In the genomic region with DNA sequence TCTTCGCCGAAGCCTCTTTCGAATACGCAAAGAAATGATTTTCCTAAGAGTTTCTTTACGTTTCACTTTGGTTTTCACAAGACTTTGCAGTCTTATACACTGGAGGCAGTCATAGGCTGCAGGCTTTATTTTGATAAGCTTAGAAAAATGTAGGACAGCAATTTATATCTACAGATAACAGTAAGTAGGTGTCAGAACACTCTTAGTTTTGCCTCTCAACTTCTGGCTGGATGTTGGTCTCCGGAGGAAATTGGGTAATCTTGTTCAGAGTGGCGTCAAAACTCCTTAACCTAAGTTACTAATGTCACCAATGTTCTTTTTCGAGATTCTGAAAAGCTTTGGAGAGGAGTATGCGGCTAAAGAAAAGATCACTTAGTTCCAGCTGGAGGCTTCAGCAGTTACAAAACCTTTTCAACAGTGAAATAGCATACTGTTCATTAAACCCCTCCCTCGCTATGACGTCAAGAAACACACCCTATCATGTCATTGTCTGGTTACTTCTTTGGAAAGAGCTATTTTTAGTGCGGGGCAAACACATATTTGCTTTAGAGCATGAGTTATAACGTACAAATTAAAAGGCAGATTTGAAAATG, we compare ENCODE assay signal across 7 mouse cellular contexts. TPM values are rescaled to one million over a fixed set of nuclear protein-coding genes. Genes with fewer than 3 reads are reported as not detected.
DNase-seq lines count a peak whose midpoint lies in the region; ATAC-seq and TF ChIP-seq lines count a peak whose summit lies in the region.

No protein-coding gene starts in this region.

- peaks cover 18% of the 10 kb centered on the region for H3K36me3 ChIP-seq in E14TG2a.4 (ENCODE audit: insufficient read depth, low read length)
- H3K36me3 ChIP-seq in forebrain, embryonic 14.5 days (ENCODE audit: control insufficient read depth, insufficient read depth, low read length), result 0 out of 2 replicates have a peak, but pooled peaks cover 4% of the 10 kb centered on the region
- H3K36me3 ChIP-seq in limb, embryonic 14.5 days (ENCODE audit: control insufficient read depth, insufficient read depth, low read length), result no peaks in the 10 kb centered on the region; the same call in 1 of the 2 replicates
- H3K36me3 ChIP-seq in neural tube, embryonic 13.5 days, result no peaks in the 10 kb centered on the region

- peak overlapping the region; percentile 87 for H3K4me3 ChIP-seq in E14TG2a.4 (replicated peaks; ENCODE audit: low read length)
- H3K4me3 ChIP-seq in forebrain, embryonic 14.5 days (ENCODE audit: low read depth, low read length), result peak overlapping the region; percentile 60
- H3K4me3 ChIP-seq in limb, embryonic 14.5 days (replicated peaks; ENCODE audit: low read length), result peak overlapping the region; percentile 67
- H3K4me3 ChIP-seq in neural tube, embryonic 13.5 days, result peak overlapping the region; percentile 67

- no peak for TF ChIP-seq CTCF in E14TG2a.4 (conservative IDR thresholded peaks at IDR 0.05; ENCODE audit: low read length)

- H3K9me3 ChIP-seq in E14TG2a.4 (ENCODE audit: low read length), result no peaks in the 10 kb centered on the region
- no peaks in the 10 kb centered on the region for H3K9me3 ChIP-seq in forebrain, embryonic 14.5 days (replicated peaks; ENCODE audit: control insufficient read depth, low read length)
- H3K9me3 ChIP-seq in limb, embryonic 14.5 days (ENCODE audit: control insufficient read depth, low read length), result no peaks in the 10 kb centered on the region
- no peaks in the 10 kb centered on the region for H3K9me3 ChIP-seq in neural tube, embryonic 13.5 days

- peaks cover 59% of the 10 kb centered on the region for H3K4me1 ChIP-seq in E14TG2a.4 (replicated peaks; ENCODE audit: low read depth, low read length)
- H3K4me1 ChIP-seq in forebrain, embryonic 14.5 days (ENCODE audit: control insufficient read depth, insufficient read depth, low read length), result peaks cover 5% of the 10 kb centered on the region; the same call in 1 of the 2 replicates
- peaks cover 7% of the 10 kb centered on the region for H3K4me1 ChIP-seq in limb, embryonic 14.5 days (ENCODE audit: control insufficient read depth, insufficient read depth, low read length)
- H3K4me1 ChIP-seq in neural tube, embryonic 13.5 days (replicated peaks), result peaks cover 14% of the 10 kb centered on the region

- TF ChIP-seq POLR2A in limb, embryonic 14.5 days (IDR thresholded peaks at IDR 0.05; ENCODE audit: borderline replicate concordance, extremely low read depth, insufficient read depth, insufficient read length), result no peak

- 44% methylated on average over 13 of the region's 13 CpGs for WGBS in forebrain, embryonic 14.5 days
- WGBS in limb, embryonic 14.5 days, result 50% methylated on average over 13 of the region's 13 CpGs
- WGBS in neural tube, embryonic 13.5 days, result 48% methylated on average over 13 of the region's 13 CpGs

- H3K27ac ChIP-seq in forebrain, embryonic 14.5 days (ENCODE audit: low read depth, low read length), result no peak overlapping the region
- peak overlapping the region; percentile 88; the same call in 1 of the 2 replicates for H3K27ac ChIP-seq in limb, embryonic 14.5 days (replicated peaks; ENCODE audit: low read depth, low read length)
- peak overlapping the region; percentile 93; the same call in 1 of the 2 replicates for H3K27ac ChIP-seq in neural tube, embryonic 13.5 days (replicated peaks)

- H3K9ac ChIP-seq in forebrain, embryonic 14.5 days (ENCODE audit: low read length), result peak overlapping the region; percentile 86; the same call in 1 of the 2 replicates
- H3K9ac ChIP-seq in limb, embryonic 14.5 days (ENCODE audit: low read depth, low read length, severe bottlenecking), result 0 out of 2 replicates have a peak overlapping the region, but pooled peaks have one; percentile 75
- 0 out of 2 replicates have a peak overlapping the region, but pooled peaks have one; percentile 26 for H3K9ac ChIP-seq in neural tube, embryonic 13.5 days

- peak; percentile 70 for ATAC-seq in CD4-positive, CD25-positive, alpha-beta regulatory T cell, adult 4 months
- ATAC-seq in forebrain, embryonic 14.5 days, result peak; percentile 54
- peak; percentile 64; the same call in 1 of the 2 replicates for ATAC-seq in limb, embryonic 14.5 days (ENCODE audit: low FRiP score, low read depth)
- peak; percentile 41 for ATAC-seq in neural tube, embryonic 13.5 days (ENCODE audit: low read depth)

- peak overlapping the region; percentile 68 for H3K4me2 ChIP-seq in forebrain, embryonic 14.5 days (ENCODE audit: low read length)
- peak overlapping the region; percentile 76 for H3K4me2 ChIP-seq in limb, embryonic 14.5 days (replicated peaks; ENCODE audit: low read depth, low read length, severe bottlenecking)
- peak overlapping the region; percentile 67 for H3K4me2 ChIP-seq in neural tube, embryonic 13.5 days

- DNase-seq in forebrain, embryonic 14.5 days (ENCODE audit: low spot score), result no peak
- DNase-seq in limb, embryonic 14.5 days (ENCODE audit: low spot score), result no peak
- no peak for DNase-seq in right cerebral cortex, adult 2 months (ENCODE audit: low spot score in 2 of 2)
- DNase-seq in thymus, postnatal 14 days, result no peak

- H3K27me3 ChIP-seq in E14TG2a.4 (ENCODE audit: insufficient read depth, low read length), result no peaks in the 10 kb centered on the region
- H3K27me3 ChIP-seq in forebrain, embryonic 14.5 days (replicated peaks; ENCODE audit: control insufficient read depth, insufficient read depth, low read length), result no peaks in the 10 kb centered on the region
- H3K27me3 ChIP-seq in limb, embryonic 14.5 days (ENCODE audit: control insufficient read depth, insufficient read depth, low read length), result no peaks in the 10 kb centered on the region
- no peaks in the 10 kb centered on the region for H3K27me3 ChIP-seq in neural tube, embryonic 13.5 days

RNA-seq across cellular contexts. Expression of a gene that starts 4.1 kb away (rescaled TPM):
- polyA plus RNA-seq in CD4-positive, CD25-positive, alpha-beta regulatory T cell, adult 4 months (2017; shearing (Covaris generic)), result 10 to 100 TPM; 29.8 to 46.0 TPM
- polyA plus RNA-seq in forebrain, embryonic 14.5 days (2014; fragmentation: Nextera tagmentation; extraction: Ambion mirVana), result 84.4 and 90.2 TPM in 2 replicates
- polyA plus RNA-seq in limb, embryonic 14.5 days (2012; rRNA removed), result 41.8 and 47.2 TPM in 2 replicates
- 46.5 and 52.3 TPM in 2 replicates for polyA plus RNA-seq in limb, embryonic 14.5 days (2014; fragmentation: Nextera tagmentation; extraction: Ambion mirVana)
- 104 and 106 TPM in 2 replicates for polyA plus RNA-seq in neural tube, embryonic 13.5 days (2015; fragmentation: Nextera tagmentation; extraction: Ambion mirVana)

RNA-seq across cellular contexts. Expression of a gene that starts 22.0 kb away (rescaled TPM):
- polyA plus RNA-seq in CD4-positive, CD25-positive, alpha-beta regulatory T cell, adult 4 months (2017; shearing (Covaris generic)), result 10 to 100 TPM; 41.4 to 52.4 TPM
- polyA plus RNA-seq in forebrain, embryonic 14.5 days (2014; fragmentation: Nextera tagmentation; extraction: Ambion mirVana), result 7.7 and 8.3 TPM in 2 replicates
- polyA plus RNA-seq in limb, embryonic 14.5 days (2012; rRNA removed), result 31.4 and 32.8 TPM in 2 replicates
- 17.9 and 21.2 TPM in 2 replicates for polyA plus RNA-seq in limb, embryonic 14.5 days (2014; fragmentation: Nextera tagmentation; extraction: Ambion mirVana)
- polyA plus RNA-seq in neural tube, embryonic 13.5 days (2015; fragmentation: Nextera tagmentation; extraction: Ambion mirVana), result 15.6 and 17.0 TPM in 2 replicates

RNA-seq across cellular contexts. Expression of a gene that starts 28.5 kb away (rescaled TPM):
- polyA plus RNA-seq in CD4-positive, CD25-positive, alpha-beta regulatory T cell, adult 4 months (2017; shearing (Covaris generic)), result 1 to 10 TPM; 6.0 to 7.9 TPM
- 35.2 and 41.1 TPM in 2 replicates for polyA plus RNA-seq in forebrain, embryonic 14.5 days (2014; fragmentation: Nextera tagmentation; extraction: Ambion mirVana)
- polyA plus RNA-seq in limb, embryonic 14.5 days (2012; rRNA removed), result 83.4 and 121 TPM in 2 replicates
- 58.3 and 65.3 TPM in 2 replicates for polyA plus RNA-seq in limb, embryonic 14.5 days (2014; fragmentation: Nextera tagmentation; extraction: Ambion mirVana)
- polyA plus RNA-seq in neural tube, embryonic 13.5 days (2015; fragmentation: Nextera tagmentation; extraction: Ambion mirVana), result 40.4 and 47.7 TPM in 2 replicates

RNA-seq across cellular contexts. Expression of a gene that starts 40.2 kb away (rescaled TPM):
- polyA plus RNA-seq in CD4-positive, CD25-positive, alpha-beta regulatory T cell, adult 4 months (2017; shearing (Covaris generic)), result 10 to 100 TPM; 33.2 to 35.2 TPM
- 9.9 and 11.8 TPM in 2 replicates for polyA plus RNA-seq in forebrain, embryonic 14.5 days (2014; fragmentation: Nextera tagmentation; extraction: Ambion mirVana)
- polyA plus RNA-seq in limb, embryonic 14.5 days (2012; rRNA removed), result 134 and 166 TPM in 2 replicates
- 72.5 and 80.0 TPM in 2 replicates for polyA plus RNA-seq in limb, embryonic 14.5 days (2014; fragmentation: Nextera tagmentation; extraction: Ambion mirVana)
- polyA plus RNA-seq in neural tube, embryonic 13.5 days (2015; fragmentation: Nextera tagmentation; extraction: Ambion mirVana), result 41.8 and 45.1 TPM in 2 replicates

RNA-seq across cellular contexts. Expression of a gene that starts 40.3 kb away (rescaled TPM):
- polyA plus RNA-seq in CD4-positive, CD25-positive, alpha-beta regulatory T cell, adult 4 months (2017; shearing (Covaris generic)), result 10 to 100 TPM; 21.6 to 40.2 TPM
- polyA plus RNA-seq in forebrain, embryonic 14.5 days (2014; fragmentation: Nextera tagmentation; extraction: Ambion mirVana), result 200 and 269 TPM in 2 replicates
- 247 and 268 TPM in 2 replicates for polyA plus RNA-seq in limb, embryonic 14.5 days (2012; rRNA removed)
- 473 and 476 TPM in 2 replicates for polyA plus RNA-seq in limb, embryonic 14.5 days (2014; fragmentation: Nextera tagmentation; extraction: Ambion mirVana)
- polyA plus RNA-seq in neural tube, embryonic 13.5 days (2015; fragmentation: Nextera tagmentation; extraction: Ambion mirVana), result 110 and 144 TPM in 2 replicates

Comparison
In these comparisons a context has a peak if more than half of its experiments do, and no peak if none do; other contexts are left out.
1. H3K9ac ChIP-seq: peak in every context shown above with its lines; median percentile 86 in forebrain, embryonic 14.5 days; 75 in limb, embryonic 14.5 days; 26 in neural tube, embryonic 13.5 days.